Mouse (Mus musculus) stomach, postnatal 0 days (tissue): ENCODE measurements around the gene H2-Q6.
"Not testable (repeated sequence)": the region's sequence is repeated elsewhere in the genome, so short reads cannot be mapped to it uniquely, and the experiment has no call there.

Experiments
- CTCF ChIP-seq: IDR thresholded peaks from 2 replicates; pipeline ENCODE4 v1.5.1; 2016; ENCODE audit warnings: antibody characterized with exemption, low read depth, mild to moderate bottlenecking, moderate library complexity
- EP300 ChIP-seq: optimal IDR thresholded peaks from 2 replicates; pipeline ENCODE3; 2016; ENCODE audit warnings: antibody characterized with exemption

- not testable (repeated sequence) for TF ChIP-seq CTCF, EP300
These were observed 44.3 kb downstream of the H2-Q6 start for GRCm38 (mm10) chr17:35468936-35469335.
